Mouse (Mus musculus) layer of hippocampus, postnatal 10 days (tissue): Measurements from ENCODE around the gene Fam198b. TPM values are rescaled to one million over a fixed set of nuclear protein-coding genes. Genes with fewer than 3 reads are reported as not detected.

Experiments
- DNase-seq, 2 experiments: peaks; one replicate each; pipeline ENCODE4 v3.0.0; 2021; ENCODE audit warnings: low spot score in 2 of 2
- total RNA-seq, 2 experiments: library from RNA; stranded (reverse); gene quantifications; 2 replicates each; pipeline ENCODE4 v1.2.3; 2021

The Fam198b gene
- total RNA-seq, 2 experiments from 2014 or later, result 4.9 to 5.7 TPM

DNA sequence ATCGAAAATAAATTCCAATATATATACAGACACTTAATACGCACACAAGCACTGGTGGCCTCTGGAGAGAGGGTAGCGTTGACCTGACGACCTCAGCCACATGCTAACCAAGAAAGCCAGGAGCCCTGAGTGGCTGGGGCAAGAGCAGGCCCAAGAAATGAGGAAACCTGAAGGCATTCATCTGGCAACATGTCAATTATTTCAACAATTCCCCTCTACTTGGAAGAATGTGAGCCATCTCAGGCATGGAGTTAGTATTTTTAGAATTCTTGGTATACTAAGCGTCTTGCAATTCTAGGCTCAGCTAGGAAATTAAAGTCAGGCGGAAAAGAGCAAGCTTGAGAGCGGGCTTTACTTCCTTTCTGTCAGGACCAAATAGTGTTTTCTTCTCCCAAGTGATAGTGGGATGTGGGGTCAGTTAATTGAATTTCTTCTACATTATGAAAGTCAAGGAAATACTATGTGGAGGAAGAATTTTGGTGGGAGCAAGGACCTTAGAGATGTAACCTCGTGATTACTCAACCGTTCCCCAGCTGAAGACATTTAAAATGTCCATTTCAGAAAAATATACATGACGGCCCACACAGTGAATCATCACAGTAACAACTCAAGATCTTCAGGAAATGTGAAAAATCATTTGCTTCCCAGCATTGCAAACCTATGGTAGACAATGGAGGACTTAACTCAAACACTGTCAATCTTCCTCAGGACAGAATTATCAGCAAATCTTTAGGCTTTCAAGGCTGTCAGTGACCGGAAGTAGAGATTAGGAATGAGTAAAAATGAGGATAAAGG lies 93.5 kb downstream of the Fam198b start:
- DNase-seq, result no peak

DNA sequence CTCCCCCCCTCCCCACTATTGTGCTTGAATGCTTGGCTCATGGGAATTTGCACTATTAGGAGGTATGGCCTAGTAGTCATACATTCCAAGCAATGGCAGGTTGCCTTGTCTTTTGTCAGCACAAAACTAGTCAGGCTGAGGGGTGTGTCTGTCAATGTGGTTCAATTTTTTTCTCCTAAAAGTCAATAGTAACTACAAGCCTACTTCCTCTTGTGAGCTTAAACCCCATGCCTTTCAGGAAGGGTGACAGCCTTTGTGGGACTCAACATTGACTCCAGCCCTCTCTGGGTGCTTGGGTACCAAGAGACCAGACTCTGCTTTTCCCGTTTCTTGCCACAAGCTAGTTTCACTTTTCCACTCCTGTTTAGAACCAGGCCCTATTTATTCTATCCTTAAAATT lies 96.4 kb downstream of the Fam198b start:
- DNase-seq, result no peak

DNA sequence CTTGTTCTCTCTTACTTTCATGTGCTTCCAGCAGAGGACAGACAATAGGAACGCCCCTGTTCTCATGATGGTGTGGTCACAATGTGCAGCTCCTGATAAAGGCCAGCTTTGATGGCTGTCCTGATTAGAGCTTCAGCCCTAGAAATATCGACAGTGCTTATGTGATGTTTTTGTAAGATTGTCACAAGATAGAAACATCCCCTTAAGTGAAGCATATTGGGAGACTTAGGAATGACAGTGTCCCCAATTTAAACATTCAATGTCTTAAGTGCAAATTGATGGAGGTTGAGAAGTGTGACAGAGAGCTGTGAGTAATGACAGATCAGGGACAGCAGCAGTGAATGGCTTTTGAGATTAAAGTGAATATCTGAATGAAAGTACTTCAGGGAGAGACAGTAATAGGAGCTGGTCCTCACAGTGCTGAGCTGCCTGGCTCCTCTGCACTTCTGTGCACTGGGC lies 99.7 kb downstream of the Fam198b start:
- no peak for DNase-seq

DNA sequence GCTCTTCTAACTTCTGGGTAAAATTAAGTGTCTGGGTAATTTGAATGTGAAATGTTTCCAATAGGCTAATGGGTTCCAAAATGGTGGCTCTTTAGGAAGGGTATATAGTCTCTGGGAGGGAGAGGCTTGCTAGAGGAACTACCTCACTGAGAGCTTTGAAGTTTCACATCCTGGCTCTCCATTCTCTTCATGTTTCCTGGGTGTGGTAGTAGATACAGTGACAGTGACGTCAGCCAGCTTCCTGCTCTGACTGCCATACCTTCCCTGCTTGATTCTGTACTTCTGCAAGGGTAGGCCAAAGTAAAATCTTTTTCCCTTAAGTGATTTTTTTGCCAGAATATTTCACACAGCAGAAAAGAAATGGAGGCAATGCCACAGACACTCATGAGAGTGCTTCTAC lies 100.2 kb downstream of the Fam198b start:
- DNase-seq, result no peak

DNA sequence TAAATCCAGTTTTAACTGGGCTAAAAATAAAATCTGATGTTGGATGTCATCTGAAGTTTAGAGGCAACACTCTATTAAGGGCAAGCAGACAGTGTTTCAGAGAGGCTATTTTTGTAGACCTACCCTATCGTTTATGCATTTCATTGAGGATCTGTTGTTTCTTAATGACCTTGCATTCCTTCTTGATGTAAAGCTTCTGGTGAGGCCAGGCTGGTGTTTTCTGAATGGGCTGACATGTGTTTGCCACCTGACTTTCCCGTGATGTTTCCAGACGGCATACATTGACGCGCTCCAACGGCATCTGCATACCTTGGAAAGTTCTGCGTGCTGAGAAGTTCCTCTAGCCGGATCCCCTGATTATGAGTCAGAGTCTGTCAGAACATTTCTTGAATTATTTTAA lies 104.9 kb downstream of the Fam198b start:
- no peak for DNase-seq

DNA sequence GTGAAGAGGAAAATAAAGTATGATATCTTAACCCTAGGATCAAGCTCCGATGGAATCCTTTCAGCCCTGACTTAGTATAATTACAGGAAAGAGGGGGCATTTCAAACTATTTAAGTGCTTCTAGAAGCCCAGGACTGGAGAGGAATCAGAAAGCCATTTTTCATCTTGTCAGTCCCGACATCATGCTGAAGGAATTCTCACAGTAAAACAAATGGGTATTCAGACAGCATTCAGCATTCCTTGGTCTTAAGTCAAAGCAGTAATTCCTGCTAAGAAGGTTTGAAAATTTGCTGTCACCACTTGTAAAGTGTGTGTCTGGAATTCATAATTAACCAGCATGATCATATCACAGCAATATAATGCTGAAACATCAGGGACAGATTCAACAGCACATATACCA lies 105.6 kb downstream of the Fam198b start:
- DNase-seq, result no peak

DNA sequence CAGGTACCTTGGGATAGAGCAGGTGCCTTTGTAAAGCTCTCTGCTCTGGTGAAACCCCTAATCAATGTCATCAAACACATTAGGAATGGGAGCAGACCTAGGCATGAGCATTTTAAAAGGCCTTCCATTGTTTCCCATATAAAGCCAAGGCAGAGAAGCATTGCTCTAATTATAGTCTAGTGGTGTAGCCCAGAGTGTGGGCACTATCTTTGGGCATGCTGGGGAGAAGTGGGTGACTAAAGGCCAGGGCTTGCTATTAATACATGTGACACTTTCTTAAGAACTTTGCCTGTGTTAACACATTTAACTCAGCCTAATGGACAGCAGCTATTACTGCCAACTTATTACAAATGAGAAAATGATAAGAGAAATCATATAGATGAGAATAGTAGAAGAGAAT lies 106.1 kb downstream of the Fam198b start:
- no peak for DNase-seq

DNA sequence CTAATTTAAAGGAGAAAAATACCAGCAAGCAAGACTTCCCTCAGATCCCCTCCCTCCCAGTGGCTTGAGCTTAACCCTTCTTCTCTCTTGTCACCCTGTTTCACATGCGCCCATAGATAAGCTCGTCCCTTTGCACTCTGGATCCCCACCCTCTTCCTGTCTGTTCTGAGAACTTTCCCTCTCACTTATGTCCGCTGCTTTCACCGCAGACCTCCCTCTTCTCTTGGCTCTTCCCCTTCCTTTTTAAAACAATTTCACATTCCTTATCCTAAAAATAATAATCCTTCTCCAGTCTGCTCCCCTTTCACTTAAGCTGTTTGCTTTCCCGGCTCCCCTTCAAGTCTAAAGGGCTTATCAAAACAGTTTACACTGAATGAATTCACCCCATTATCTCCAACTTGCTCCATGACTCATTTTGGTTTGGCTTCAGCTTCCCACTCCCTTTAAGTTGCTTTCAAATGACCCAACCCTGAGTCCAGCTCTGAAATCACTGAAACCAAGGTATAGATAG lies 109.8 kb downstream of the Fam198b start:
- no peak for DNase-seq

DNA sequence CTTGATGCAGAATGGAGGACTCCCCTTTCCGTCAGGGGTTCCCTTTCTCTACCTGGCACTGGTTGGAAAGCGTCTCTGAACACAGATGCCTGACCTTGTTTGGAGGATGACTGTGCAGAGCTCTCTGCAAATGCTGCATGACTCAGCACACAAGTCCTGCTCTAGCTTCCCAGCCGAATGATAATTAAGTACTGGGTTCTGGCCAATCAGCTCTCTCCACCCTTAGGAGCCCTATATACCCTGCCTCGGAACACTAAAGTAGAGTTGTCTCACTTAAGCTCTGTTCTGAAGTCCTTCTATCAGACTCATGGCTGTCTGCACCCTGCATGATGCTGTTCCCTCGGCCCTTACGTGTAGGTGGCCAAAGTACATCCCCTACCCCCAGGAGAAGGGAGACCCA lies 111.4 kb downstream of the Fam198b start:
- DNase-seq, result no peak

Other genes with a start within 250 kb of the Fam198b start
- 10 to 100 TPM; 24.8 to 38.1 TPM for gene Rxfp1, start 146.7 kb upstream of the Fam198b start, total RNA-seq
- 10 to 100 TPM in 1 of 2 experiments, 1 to 10 TPM in 1; 8.7 to 10.4 TPM for gene Tmem144, start 31.8 kb upstream of the Fam198b start, total RNA-seq